9 mouse cellular contexts compared by ENCODE assay signal in genomic region chr2:136921003-136921408, GRCm38 (mm10). TPM values are rescaled to one million over a fixed set of nuclear protein-coding genes. Genes with fewer than 3 reads are reported as not detected.
A peak's percentile ranks its signal among the peaks of the same experiment; 100 is the strongest.
DNase-seq lines count a peak whose midpoint lies in the region; ATAC-seq and TF ChIP-seq lines count a peak whose summit lies in the region.
"Had no signal": no experiment of that assay in that cellular context is flagged by ENCODE, and none has a peak within 500 bp of the region (broad histone marks: within the 10 kb centered on the region; RNA-seq: fewer than 3 reads in every experiment).

No protein-coding gene starts in this region.

- H3K9ac ChIP-seq in hindbrain, embryonic 16.5 days (ENCODE audit: low read depth, low read length), result no peak overlapping the region
- H3K9ac ChIP-seq in hindbrain, embryonic 12.5 days, result no peak overlapping the region
- no peak overlapping the region; the same call in 1 of the 2 replicates for H3K9ac ChIP-seq in liver, embryonic 14.5 days (replicated peaks)
- H3K9ac ChIP-seq: limb, embryonic 13.5 days had no signal

- TF ChIP-seq CTCF in liver, embryonic 14.5 days (IDR thresholded peaks at IDR 0.05; ENCODE audit: low read depth), result no peak

- peak; percentile 50 for ATAC-seq in hindbrain, embryonic 16.5 days
- no peak for ATAC-seq in hindbrain, embryonic 12.5 days (ENCODE audit: low FRiP score)
- ATAC-seq in granulocyte monocyte progenitor cell, adult 5-6 weeks (replicated peaks; ENCODE audit: poor library complexity, severe bottlenecking), result peak; percentile 91
- peak; percentile 97 for ATAC-seq in liver, embryonic 14.5 days (ENCODE audit: insufficient read depth)

- TF ChIP-seq EP300 in liver, embryonic 14.5 days (IDR thresholded peaks at IDR 0.05; ENCODE audit: low read depth), result peak; percentile 36; the same call in 1 of the 2 replicates

- H3K4me1 ChIP-seq in hindbrain, embryonic 16.5 days (ENCODE audit: control insufficient read depth, insufficient read depth, low read depth, low read length), result no peaks in the 10 kb centered on the region
- H3K4me1 ChIP-seq in hindbrain, embryonic 12.5 days, result no peaks in the 10 kb centered on the region
- peaks cover 13 to 18% of the 10 kb centered on the region in 2 experiments for H3K4me1 ChIP-seq in liver, embryonic 14.5 days (replicated peaks; ENCODE audit: control insufficient read depth in 2 of 2, insufficient read depth in 2 of 2, low read length in 1 of 2)
- H3K4me1 ChIP-seq in forebrain, embryonic 10.5 days, result no peaks in the 10 kb centered on the region

- no peaks in the 10 kb centered on the region for H3K27me3 ChIP-seq in hindbrain, embryonic 16.5 days (replicated peaks; ENCODE audit: control insufficient read depth, insufficient read depth, low read length)
- H3K27me3 ChIP-seq in hindbrain, embryonic 12.5 days, result no peaks in the 10 kb centered on the region
- no peaks in the 10 kb centered on the region for H3K27me3 ChIP-seq in liver, embryonic 14.5 days (ENCODE audit: control insufficient read depth, insufficient read depth, low read length)
- no peaks in the 10 kb centered on the region for H3K27me3 ChIP-seq in forebrain, embryonic 10.5 days (ENCODE audit: poor library complexity, severe bottlenecking)
- H3K27me3 ChIP-seq: limb, embryonic 13.5 days had no signal

- WGBS in hindbrain, embryonic 16.5 days, result 55% methylated on average over 4 of the region's 4 CpGs
- whole genome bisulfite sequencing in hindbrain, embryonic 12.5 days, result 65% methylated on average over 4 of the region's 4 CpGs
- 30% methylated on average over 4 of the region's 4 CpGs for WGBS in liver, embryonic 14.5 days (ENCODE audit: insufficient replicate concordance)
- 82% methylated on average over 4 of the region's 4 CpGs for WGBS in forebrain, embryonic 10.5 days

- no peak overlapping the region for H3K4me3 ChIP-seq in hindbrain, embryonic 16.5 days (ENCODE audit: low read length)
- no peak overlapping the region for H3K4me3 ChIP-seq in hindbrain, embryonic 12.5 days
- H3K4me3 ChIP-seq in liver, embryonic 14.5 days (ENCODE audit: insufficient read depth in 1 of 2, low read depth in 2 of 2, low read length in 2 of 2), result 0 out of 4 replicates have a peak overlapping the region, but pooled peaks of 1 of the 2 experiments have one; percentile 2
- H3K4me3 ChIP-seq in forebrain, embryonic 10.5 days, result no peak overlapping the region
- H3K4me3 ChIP-seq: limb, embryonic 13.5 days had no signal

- H3K9me3 ChIP-seq in hindbrain, embryonic 16.5 days (ENCODE audit: control insufficient read depth, low read length), result no peaks in the 10 kb centered on the region
- H3K9me3 ChIP-seq in hindbrain, embryonic 12.5 days (replicated peaks), result no peaks in the 10 kb centered on the region
- H3K9me3 ChIP-seq in liver, embryonic 14.5 days (ENCODE audit: control insufficient read depth, low read length), result no peaks in the 10 kb centered on the region
- no peaks in the 10 kb centered on the region for H3K9me3 ChIP-seq in forebrain, embryonic 10.5 days
- H3K9me3 ChIP-seq: limb, embryonic 13.5 days had no signal

- no peak overlapping the region for H3K4me2 ChIP-seq in hindbrain, embryonic 16.5 days (ENCODE audit: low read length)
- H3K4me2 ChIP-seq in hindbrain, embryonic 12.5 days (replicated peaks), result no peak overlapping the region
- H3K4me2 ChIP-seq in liver, embryonic 14.5 days (ENCODE audit: low read depth), result peak overlapping the region; percentile 44
- H3K4me2 ChIP-seq: limb, embryonic 13.5 days had no signal

- no peaks in the 10 kb centered on the region for H3K36me3 ChIP-seq in hindbrain, embryonic 16.5 days (ENCODE audit: control insufficient read depth, insufficient read depth, low read length)
- no peaks in the 10 kb centered on the region for H3K36me3 ChIP-seq in hindbrain, embryonic 12.5 days
- no peaks in the 10 kb centered on the region for H3K36me3 ChIP-seq in liver, embryonic 14.5 days (replicated peaks; ENCODE audit: control insufficient read depth, insufficient read depth, low read depth)
- H3K36me3 ChIP-seq in forebrain, embryonic 10.5 days (replicated peaks), result no peaks in the 10 kb centered on the region
- H3K36me3 ChIP-seq: limb, embryonic 13.5 days had no signal

- H3K27ac ChIP-seq in hindbrain, embryonic 16.5 days (ENCODE audit: low read depth, low read length), result no peak overlapping the region
- no peak overlapping the region; the same call in 1 of the 2 replicates for H3K27ac ChIP-seq in hindbrain, embryonic 12.5 days
- peak overlapping the region; percentile 75 for H3K27ac ChIP-seq in liver, embryonic 14.5 days
- H3K27ac ChIP-seq in forebrain, embryonic 10.5 days, result no peak overlapping the region
- H3K27ac ChIP-seq: limb, embryonic 13.5 days had no signal

- peak; percentile 34 for DNase-seq in urinary bladder, postnatal 14 days (ENCODE audit: low spot score)
- no peak for DNase-seq in urinary bladder, postnatal 10 days (ENCODE audit: low spot score)
- DNase-seq in liver, embryonic 14.5 days (ENCODE audit: low read depth in 3 of 3, low spot score in 3 of 3), result peak; percentile 57 to 69 (median 68)
- DNase-seq in yolk sac, embryonic 10.5 days (ENCODE audit: low spot score), result no peak
- no peak for DNase-seq in forebrain, embryonic 10.5 days (ENCODE audit: extremely low spot score, low spot score)

RNA-seq across cellular contexts. Expression of gene AL731706.1, which starts 29.8 kb away (rescaled TPM):
- 20.1 and 23.9 TPM in 2 replicates for polyA plus RNA-seq in hindbrain, embryonic 16.5 days (2015; fragmentation: Nextera tagmentation; extraction: Ambion mirVana)
- polyA plus RNA-seq in hindbrain, embryonic 12.5 days (2016; fragmentation: Nextera tagmentation; extraction: Ambion mirVana), result 24.1 and 30.3 TPM in 2 replicates
- 9.9 and 10.1 TPM in 2 replicates for total RNA-seq in granulocyte monocyte progenitor cell, adult 5-6 weeks (2014; fragmentation: Nextera tagmentation)
- 11.8 and 27.1 TPM in 2 replicates for total RNA-seq in granulocyte monocyte progenitor cell, adult 5-6 weeks (2017)
- polyA plus RNA-seq in liver, embryonic 14.5 days (2012; rRNA removed), result 3.2 and 8.8 TPM in 2 replicates
- polyA plus RNA-seq in liver, embryonic 14.5 days (2014; fragmentation: Nextera tagmentation; extraction: Ambion mirVana), result 17.2 and 19.5 TPM in 2 replicates
- polyA plus RNA-seq in forebrain, embryonic 10.5 days (2016; fragmentation: Nextera tagmentation; extraction: Ambion mirVana), result 24.6 and 25.5 TPM in 2 replicates

RNA-seq across cellular contexts. Expression of gene Mkks, which starts 29.8 kb away (rescaled TPM):
- 12.8 and 14.4 TPM in 2 replicates for polyA plus RNA-seq in hindbrain, embryonic 16.5 days (2015; fragmentation: Nextera tagmentation; extraction: Ambion mirVana)
- 13.1 and 15.8 TPM in 2 replicates for polyA plus RNA-seq in hindbrain, embryonic 12.5 days (2016; fragmentation: Nextera tagmentation; extraction: Ambion mirVana)
- 17.4 and 18.0 TPM in 2 replicates for total RNA-seq in granulocyte monocyte progenitor cell, adult 5-6 weeks (2014; fragmentation: Nextera tagmentation)
- 8.0 and 10.8 TPM in 2 replicates for total RNA-seq in granulocyte monocyte progenitor cell, adult 5-6 weeks (2017)
- 2.6 and 2.9 TPM in 2 replicates for polyA plus RNA-seq in liver, embryonic 14.5 days (2012; rRNA removed)
- polyA plus RNA-seq in liver, embryonic 14.5 days (2014; fragmentation: Nextera tagmentation; extraction: Ambion mirVana), result 4.0 TPM in 2 replicates
- polyA plus RNA-seq in forebrain, embryonic 10.5 days (2016; fragmentation: Nextera tagmentation; extraction: Ambion mirVana), result 12.4 and 14.6 TPM in 2 replicates

RNA-seq across cellular contexts. Expression of gene Slx4ip, which starts 30.0 kb away (rescaled TPM):
- 10.6 and 12.7 TPM in 2 replicates for polyA plus RNA-seq in hindbrain, embryonic 16.5 days (2015; fragmentation: Nextera tagmentation; extraction: Ambion mirVana)
- 11.8 and 12.9 TPM in 2 replicates for polyA plus RNA-seq in hindbrain, embryonic 12.5 days (2016; fragmentation: Nextera tagmentation; extraction: Ambion mirVana)
- 5.4 and 7.7 TPM in 2 replicates for total RNA-seq in granulocyte monocyte progenitor cell, adult 5-6 weeks (2014; fragmentation: Nextera tagmentation)
- total RNA-seq in granulocyte monocyte progenitor cell, adult 5-6 weeks (2017), result 3.9 and 5.6 TPM in 2 replicates
- 0.74 and 1.2 TPM in 2 replicates for polyA plus RNA-seq in liver, embryonic 14.5 days (2012; rRNA removed)
- 1.8 and 1.9 TPM in 2 replicates for polyA plus RNA-seq in liver, embryonic 14.5 days (2014; fragmentation: Nextera tagmentation; extraction: Ambion mirVana)
- polyA plus RNA-seq in forebrain, embryonic 10.5 days (2016; fragmentation: Nextera tagmentation; extraction: Ambion mirVana), result 7.6 and 8.1 TPM in 2 replicates

RNA-seq across cellular contexts. Expression of gene AL731706.2, which starts 35.5 kb away (rescaled TPM):
- polyA plus RNA-seq in hindbrain, embryonic 16.5 days (2015; fragmentation: Nextera tagmentation; extraction: Ambion mirVana), result 28.3 and 32.0 TPM in 2 replicates
- polyA plus RNA-seq in hindbrain, embryonic 12.5 days (2016; fragmentation: Nextera tagmentation; extraction: Ambion mirVana), result 10.4 and 30.3 TPM in 2 replicates
- total RNA-seq in granulocyte monocyte progenitor cell, adult 5-6 weeks (2014; fragmentation: Nextera tagmentation), result 19.3 and 63.7 TPM in 2 replicates
- total RNA-seq in granulocyte monocyte progenitor cell, adult 5-6 weeks (2017), result not detected in 2 replicates
- polyA plus RNA-seq in liver, embryonic 14.5 days (2012; rRNA removed), result not detected in 2 replicates
- polyA plus RNA-seq in liver, embryonic 14.5 days (2014; fragmentation: Nextera tagmentation; extraction: Ambion mirVana), result 14.1 and 15.1 TPM in 2 replicates
- 34.8 and 41.4 TPM in 2 replicates for polyA plus RNA-seq in forebrain, embryonic 10.5 days (2016; fragmentation: Nextera tagmentation; extraction: Ambion mirVana)

Comparison
In these comparisons a context has a peak if more than half of its experiments do, and no peak if none do; other contexts are left out.
1. DNase-seq: peak in urinary bladder, postnatal 14 days (single experiment) and liver, embryonic 14.5 days (3 of 3); none in urinary bladder, postnatal 10 days (single experiment), yolk sac, embryonic 10.5 days (single experiment) and forebrain, embryonic 10.5 days (single experiment).